Mouse (Mus musculus) CH12.LX (cell line): ENCODE measurements at regions not wholly inside any gene's neighbourhood (a gene's known extent, or its start where the extent isn't known, plus 50 kb on each side); places are given as distances from the start of the nearest gene placed in this dataset.

Source experiments
- DNase-seq: peaks from one replicate; pipeline ENCODE4 v3.0.0-alpha.2; 2013; ENCODE audit errors: extremely low read depth
- H3K27ac ChIP-seq: 2 replicates; pipeline ENCODE4 v1.5.1; 2012; ENCODE audit warnings: low read depth, mild to moderate bottlenecking, control low read depth, moderate library complexity; ENCODE audit not compliant: insufficient read depth
- H3K27me3 ChIP-seq: replicated peaks from 2 replicates; pipeline ENCODE3; 2012; ENCODE audit warnings: inconsistent platforms
- H3K36me3 ChIP-seq, 2 experiments: replicated peaks in 1 of 2; 2 replicates each; pipeline versions ENCODE3 to v1.6.1; 2012; ENCODE audit warnings: inconsistent platforms in 1 of 2, low read length in 1 of 2, mild to moderate bottlenecking in 1 of 2, mixed read lengths in 1 of 2, moderate library complexity in 1 of 2; ENCODE audit not compliant: control insufficient read depth in 1 of 2, insufficient read depth in 1 of 2
- H3K4me1 ChIP-seq, 2 experiments: 2 replicates each; pipeline ENCODE4 v1.6.1; 2012; ENCODE audit warnings: inconsistent platforms in 1 of 2, moderate library complexity in 1 of 2; ENCODE audit not compliant: insufficient read depth in 2 of 2, control insufficient read depth in 1 of 2
- H3K4me2 ChIP-seq: 2 replicates; pipeline ENCODE4 v1.6.1; 2012; ENCODE audit warnings: low read depth, mild to moderate bottlenecking, control low read depth; ENCODE audit not compliant: poor library complexity, insufficient read depth, severe bottlenecking
- H3K4me3 ChIP-seq, 3 experiments: fragments of 150-350 bp in 1 of 3; sonication (generic) in 1 of 3; replicated peaks in 1 of 3; 2 replicates each; pipeline versions ENCODE3 to v1.5.1; 2011 to 2012; ENCODE audit warnings: low read depth in 2 of 3, low read length in 2 of 3, mild to moderate bottlenecking in 2 of 3, moderate library complexity in 2 of 3, control low read depth in 1 of 3, improper control_type of control experiment in 1 of 3, inconsistent platforms in 1 of 3, mixed read lengths in 1 of 3; ENCODE audit not compliant: poor library complexity in 1 of 3
- H3K79me2 ChIP-seq: replicated peaks from 2 replicates; pipeline ENCODE4 v1.6.1; 2012; ENCODE audit warnings: mild to moderate bottlenecking, moderate library complexity; ENCODE audit not compliant: control insufficient read depth, poor library complexity, insufficient read depth, severe bottlenecking; ENCODE audit errors: extremely low read depth
- H3K9ac ChIP-seq: 2 replicates; pipeline ENCODE4 v1.6.1; 2012; ENCODE audit warnings: low read depth, mild to moderate bottlenecking, control low read depth, moderate library complexity; ENCODE audit not compliant: insufficient read depth
- H3K9me3 ChIP-seq: replicated peaks from 2 replicates; pipeline ENCODE3; 2012; ENCODE audit warnings: low read length, inconsistent platforms, mixed read lengths
- BHLHE40 ChIP-seq: IDR thresholded peaks from 2 replicates; pipeline ENCODE4 v1.6.1; 2011; ENCODE audit warnings: mild to moderate bottlenecking, low read depth, low read length, improper control_type of control experiment
- CHD1 ChIP-seq: IDR thresholded peaks from 2 replicates; pipeline ENCODE4 v1.6.1; 2012; ENCODE audit warnings: low read depth, low read length, improper control_type of control experiment, inconsistent platforms
- CHD2 ChIP-seq: IDR thresholded peaks from 2 replicates; pipeline ENCODE4 v1.6.1; 2011; ENCODE audit warnings: low read length, improper control_type of control experiment
- E2F4 ChIP-seq: IDR thresholded peaks from 2 replicates; pipeline ENCODE4 v1.6.1; 2011; ENCODE audit warnings: low read depth, low read length, improper control_type of control experiment; ENCODE audit not compliant: insufficient replicate concordance
- EP300 ChIP-seq: IDR thresholded peaks from 2 replicates; pipeline ENCODE4 v1.6.1; 2011; ENCODE audit warnings: low read length, improper control_type of control experiment
- ETS1 ChIP-seq: conservative IDR thresholded peaks from 2 replicates; pipeline ENCODE4 v1.6.1; 2012; ENCODE audit warnings: low read depth, mild to moderate bottlenecking, inconsistent platforms, low read length, improper control_type of control experiment, moderate library complexity
- GABPA ChIP-seq: IDR thresholded peaks from 2 replicates; pipeline ENCODE4 v1.6.1; 2012; ENCODE audit warnings: low read depth, low read length, improper control_type of control experiment, inconsistent platforms; ENCODE audit not compliant: insufficient replicate concordance
- HCFC1 ChIP-seq: IDR thresholded peaks from 2 replicates; pipeline ENCODE4 v1.6.1; 2012; ENCODE audit warnings: low read depth, mild to moderate bottlenecking, inconsistent platforms, low read length, improper control_type of control experiment
- IRF4 ChIP-seq: IDR thresholded peaks from 2 replicates; pipeline ENCODE4 v1.6.1; 2014; ENCODE audit warnings: low read depth, mild to moderate bottlenecking, inconsistent platforms, low read length, improper control_type of control experiment
- JUN ChIP-seq: IDR thresholded peaks from 2 replicates; pipeline ENCODE4 v1.6.1; 2011; ENCODE audit warnings: low read depth, mild to moderate bottlenecking, low read length, improper control_type of control experiment, moderate library complexity; ENCODE audit not compliant: insufficient read depth
- KAT2A ChIP-seq: IDR thresholded peaks from 2 replicates; pipeline ENCODE4 v1.6.1; 2012; ENCODE audit warnings: low read length, improper control_type of control experiment, inconsistent platforms; ENCODE audit not compliant: insufficient replicate concordance
- MAFK ChIP-seq: IDR thresholded peaks from 2 replicates; pipeline ENCODE4 v1.6.1; 2011; ENCODE audit warnings: low read length, improper control_type of control experiment; ENCODE audit not compliant: insufficient replicate concordance
- MAZ ChIP-seq: IDR thresholded peaks from 2 replicates; pipeline ENCODE4 v1.6.1; 2012; ENCODE audit warnings: low read depth, mild to moderate bottlenecking, inconsistent platforms, low read length, improper control_type of control experiment, moderate library complexity
- MXI1 ChIP-seq: IDR thresholded peaks from 2 replicates; pipeline ENCODE4 v1.6.1; 2011; ENCODE audit warnings: mild to moderate bottlenecking, low read depth, low read length, improper control_type of control experiment
- NRF1 ChIP-seq: IDR thresholded peaks from 2 replicates; pipeline ENCODE4 v1.6.1; 2014; ENCODE audit warnings: low read depth, mild to moderate bottlenecking, inconsistent platforms, low read length, improper control_type of control experiment, moderate library complexity
- POLR2AphosphoS2 ChIP-seq: IDR thresholded peaks from 2 replicates; pipeline ENCODE4 v1.6.1; 2011; ENCODE audit warnings: low read depth, low read length, improper control_type of control experiment
- RAD21 ChIP-seq: IDR thresholded peaks from 2 replicates; pipeline ENCODE4 v1.6.1; 2011; ENCODE audit warnings: low read depth, mild to moderate bottlenecking, low read length, improper control_type of control experiment, moderate library complexity
- SIN3A ChIP-seq: IDR thresholded peaks from 2 replicates; pipeline ENCODE4 v1.6.1; 2012; ENCODE audit warnings: low read length, improper control_type of control experiment, inconsistent platforms
- SMC3 ChIP-seq: IDR thresholded peaks from 2 replicates; pipeline ENCODE4 v1.6.1; 2011; ENCODE audit warnings: low read depth, low read length, improper control_type of control experiment
- TCF12 ChIP-seq: IDR thresholded peaks from 2 replicates; pipeline ENCODE4 v1.6.1; 2014; ENCODE audit warnings: low read depth, mild to moderate bottlenecking, inconsistent platforms, low read length, improper control_type of control experiment
- USF2 ChIP-seq: conservative IDR thresholded peaks from 2 replicates; pipeline ENCODE4 v1.6.1; 2011; ENCODE audit warnings: low read depth, low read length, improper control_type of control experiment
- ZC3H11A ChIP-seq: IDR thresholded peaks from 2 replicates; pipeline ENCODE4 v1.6.1; 2012; ENCODE audit warnings: low read depth, mild to moderate bottlenecking, inconsistent platforms, low read length, improper control_type of control experiment
- ZKSCAN1 ChIP-seq: IDR thresholded peaks from 2 replicates; pipeline ENCODE4 v1.6.1; 2012; ENCODE audit warnings: low read depth, inconsistent platforms, low read length, improper control_type of control experiment, borderline replicate concordance
- ZNF384 ChIP-seq: IDR thresholded peaks from 2 replicates; pipeline ENCODE4 v1.6.1; 2012; ENCODE audit warnings: low read depth, low read length, improper control_type of control experiment, inconsistent platforms
- dilution Hi-C: fragments of 300-500 bp; cut with MboI; formaldehyde crosslinking; loops from 2 replicates; pipeline ENCODE4 v1.14.3; 2020; ENCODE audit warnings: low sequenced_read_pairs; ENCODE audit not compliant: extremely low pct_unique_long_range_greater_than_20kb, extremely low pct_ligation_motif_present
- in situ Hi-C: fragments of 300-500 bp; cut with MboI; formaldehyde crosslinking; loops from 3 replicates; pipeline ENCODE4 v1.14.3; 2019; ENCODE audit warnings: low sequenced_read_pairs, low pct_ligation_motif_present, low pct_unique_long_range_greater_than_20kb, mixed read lengths

GRCm38 (mm10) chr11:45472171-45472570, 379.7 kb upstream of the Clint1 start:
- Histone ChIP-seq H3K27ac (no peak overlapping the region), H3K79me2 (no peaks in the 10 kb centered on the region), H3K27me3 (peaks cover 1% of the 10 kb centered on the region), H3K4me2 (no peak overlapping the region), H3K9me3 (no peaks in the 10 kb centered on the region), H3K4me1 (no peaks in the 10 kb centered on the region), H3K4me3 (no peak overlapping the region), H3K36me3 (no peaks in the 10 kb centered on the region), H3K9ac (no peak overlapping the region)
- DNase-seq: no peak
- in situ Hi-C loops: no loop called here
- dilution Hi-C loops: no loop called here
- TF ChIP-seq CHD2: no peak
- TF ChIP-seq ETS1: no peak

DNA sequence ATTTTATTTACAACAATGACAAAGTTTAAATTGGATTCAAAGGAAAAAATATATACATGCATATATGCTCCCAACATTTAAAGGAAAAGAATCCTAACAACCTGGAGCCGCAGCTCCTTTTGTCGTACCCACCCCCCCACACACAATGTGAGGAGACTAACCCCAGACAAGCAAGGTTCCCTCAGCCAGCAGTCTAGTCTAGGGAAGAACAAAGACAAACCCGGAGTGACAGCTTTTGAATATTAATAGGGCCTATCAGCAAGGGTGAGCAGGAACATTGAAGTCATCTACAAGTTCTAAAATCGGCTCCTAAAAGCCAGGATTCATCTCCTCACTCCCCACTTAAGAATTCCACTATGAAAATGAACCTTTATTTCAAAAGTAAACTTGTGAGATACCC, 374.9 kb upstream of the Clint1 start:
- DNase-seq: no peak
- dilution Hi-C loops (no loop called here), in situ Hi-C loops (no loop called here)
- no peaks in the 10 kb centered on the region for H3K27me3 ChIP-seq
- no peaks in the 10 kb centered on the region for H3K4me1 ChIP-seq
- H3K36me3 ChIP-seq: no peaks in the 10 kb centered on the region
- no peak overlapping the region for H3K9ac ChIP-seq
- no peak overlapping the region for H3K4me2 ChIP-seq
- H3K4me3 ChIP-seq: no peak overlapping the region
- H3K27ac ChIP-seq: no peak overlapping the region
- no peaks in the 10 kb centered on the region for H3K79me2 ChIP-seq
- no peaks in the 10 kb centered on the region for H3K9me3 ChIP-seq
- TF ChIP-seq E2F4: no peak
- TF ChIP-seq MAFK: no peak
- no peak for TF ChIP-seq POLR2AphosphoS2
- no peak for TF ChIP-seq USF2
- no peak for TF ChIP-seq CHD1
- TF ChIP-seq NRF1: no peak
- no peak for TF ChIP-seq CHD2
- TF ChIP-seq SMC3: no peak
- no peak for TF ChIP-seq ZNF384
- TF ChIP-seq KAT2A: no peak
- TF ChIP-seq GABPA: no peak
- no peak for TF ChIP-seq BHLHE40
- no peak for TF ChIP-seq TCF12
- no peak for TF ChIP-seq JUN

DNA sequence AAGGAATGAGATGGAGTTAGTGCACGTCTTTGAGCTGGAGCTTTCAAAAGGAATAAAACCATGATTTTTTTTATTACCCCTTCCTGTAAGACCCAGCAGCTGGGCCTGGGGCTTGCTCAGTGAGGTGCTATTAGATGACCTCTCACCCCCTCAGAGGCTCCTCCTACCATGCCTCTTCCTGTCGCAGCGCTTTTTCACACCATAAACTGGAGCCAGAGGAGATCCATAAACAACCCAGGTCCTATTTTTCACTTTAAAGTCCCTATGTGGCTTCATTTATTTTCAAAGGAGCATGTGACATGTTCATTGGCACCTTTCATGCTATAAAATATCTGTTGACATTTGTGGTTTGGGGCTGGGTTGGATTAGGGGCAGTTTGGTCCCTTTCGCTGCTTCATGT, 365.9 kb upstream of the Clint1 start:
- in situ Hi-C loops: no loop called here
- TF ChIP-seq MXI1 (no peak), SIN3A (no peak), ZC3H11A (no peak), NRF1 (no peak), MAZ (no peak), IRF4 (no peak), USF2 (no peak), GABPA (no peak), HCFC1 (no peak), ZNF384 (no peak), EP300 (no peak), RAD21 (no peak), ZKSCAN1 (no peak), JUN (no peak), MAFK (no peak), SMC3 (no peak)
- Histone ChIP-seq H3K4me1 (peaks cover 0 to 3% of the 10 kb centered on the region in 2 experiments; a peak in 1 of 4 replicates), H3K27ac (no peak overlapping the region), H3K9me3 (no peaks in the 10 kb centered on the region), H3K36me3 (no peaks in the 10 kb centered on the region), H3K4me3 (no peak overlapping the region), H3K9ac (no peak overlapping the region), H3K4me2 (no peak overlapping the region), H3K79me2 (no peaks in the 10 kb centered on the region), H3K27me3 (no peaks in the 10 kb centered on the region)
- no peak for DNase-seq
- dilution Hi-C loops: no loop called here
